Mouse (Mus musculus): ENCODE data around the gene Lcn12.
A peak's percentile ranks its signal among the peaks of the same experiment; 100 is the strongest.

Lcn12 gene

GRCm38 (mm10) chr2:25493476-25493961 is at the start of gene Lcn12:
TSS of gene Lcn12 (minus strand) at chr2:25493911.
- no peak for DNase-seq

GRCm38 (mm10) chr2:25541644-25542367 is 48.1 kb upstream of the Lcn12 start:
- DNase-seq = no peak

GRCm38 (mm10) chr2:25540541-25540948 is 46.8 kb upstream of the Lcn12 start:
- peak; percentile 52 for DNase-seq

- DNase-seq = no peak
Measured at GRCm38 (mm10) chr2:25536531-25536930, 42.8 kb upstream of the Lcn12 start.

GRCm38 (mm10) chr2:25534866-25535182 is 41.1 kb upstream of the Lcn12 start:
- no peak for DNase-seq

GRCm38 (mm10) chr2:25534178-25534865 is 40.6 kb upstream of the Lcn12 start:
- DNase-seq = peak; percentile 71

- DNase-seq = no peak
Measured at GRCm38 (mm10) chr2:25533707-25534106, 40.0 kb upstream of the Lcn12 start.

- no peak for DNase-seq
Measured at GRCm38 (mm10) chr2:25526510-25527302, 33.0 kb upstream of the Lcn12 start.

- no peak for DNase-seq
Measured at GRCm38 (mm10) chr2:25509912-25510311, 16.2 kb upstream of the Lcn12 start.

- DNase-seq = peak; percentile 42
Measured at GRCm38 (mm10) chr2:25506964-25507363, 13.3 kb upstream of the Lcn12 start.

GRCm38 (mm10) chr2:25505860-25506259 is 12.1 kb upstream of the Lcn12 start:
- DNase-seq = no peak

GRCm38 (mm10) chr2:25505000-25505399 is 11.3 kb upstream of the Lcn12 start:
- DNase-seq = no peak

- no peak for DNase-seq
Measured at GRCm38 (mm10) chr2:25504538-25504937, 10.8 kb upstream of the Lcn12 start.

GRCm38 (mm10) chr2:25502726-25503125 is 9.0 kb upstream of the Lcn12 start:
- no peak for DNase-seq

GRCm38 (mm10) chr2:25501593-25502486 is 8.1 kb upstream of the Lcn12 start, which contains the start of gene C8g:
TSS of gene C8g (minus strand) at chr2:25501719.
- DNase-seq = no peak

GRCm38 (mm10) chr2:25500576-25501405 is 7.1 kb upstream of the Lcn12 start, which contains the start of gene Fbxw5:
TSS of gene Fbxw5 (plus strand) at chr2:25500750.
- peak; percentile 94 for DNase-seq

- peak; percentile 25 for DNase-seq
Measured at GRCm38 (mm10) chr2:25500071-25500575, 6.4 kb upstream of the Lcn12 start.

- no peak for DNase-seq
Measured at GRCm38 (mm10) chr2:25498622-25499478, 5.1 kb upstream of the Lcn12 start.

- no peak for DNase-seq
Measured at GRCm38 (mm10) chr2:25497846-25498575, 4.3 kb upstream of the Lcn12 start.
